ENCODE assay signal across 33 mouse cellular contexts in genomic region chr16:10911061-10911460, GRCm38 (mm10).
"Had no signal": no experiment of that assay in that cellular context is flagged by ENCODE, and none has a peak within 500 bp of the region (broad histone marks: within the 10 kb centered on the region; RNA-seq: fewer than 3 reads in every experiment).

No protein-coding gene starts in this region.

- H3K27ac ChIP-seq: limb, embryonic 12.5 days; limb, embryonic 13.5 days; limb, embryonic 15.5 days; liver, embryonic 12.5 days; liver, embryonic 13.5 days; liver, embryonic 14.5 days; liver, embryonic 15.5 days; lung, embryonic 15.5 days; macrophage; midbrain, embryonic 10.5 days; midbrain, embryonic 12.5 days; midbrain, embryonic 13.5 days; midbrain, embryonic 15.5 days; neural tube, embryonic 12.5 days; neural tube, embryonic 13.5 days had no signal

- DNase-seq: left cerebral cortex, postnatal 4 days; liver; liver, embryonic 13.5 days; liver, postnatal 0 days; lung, adult 18-20 months; lung, adult 2 months; lung, postnatal 10 days; lung, postnatal 14 days; lung, postnatal 36 days; lung, postnatal 4 days; midbrain, embryonic 14.5 days had no signal

- H3K4me1 ChIP-seq: liver, embryonic 13.5 days; liver, embryonic 15.5 days; midbrain, embryonic 10.5 days; midbrain, embryonic 12.5 days; midbrain, embryonic 13.5 days; midbrain, embryonic 15.5 days; neural tube, embryonic 12.5 days; neural tube, embryonic 13.5 days had no signal

- H3K27me3 ChIP-seq: limb, embryonic 12.5 days; limb, embryonic 13.5 days; limb, embryonic 15.5 days; liver, embryonic 13.5 days; liver, embryonic 15.5 days; lung, embryonic 15.5 days; midbrain, embryonic 12.5 days; midbrain, embryonic 13.5 days; midbrain, embryonic 15.5 days; neural tube, embryonic 12.5 days; neural tube, embryonic 13.5 days had no signal

- H3K9me3 ChIP-seq: limb, embryonic 10.5 days; limb, embryonic 12.5 days; limb, embryonic 15.5 days; liver, embryonic 12.5 days; liver, embryonic 13.5 days; liver, embryonic 15.5 days; lung, embryonic 15.5 days; midbrain, embryonic 12.5 days; midbrain, embryonic 13.5 days; midbrain, embryonic 15.5 days; neural tube, embryonic 12.5 days; neural tube, embryonic 13.5 days had no signal

- H3K9ac ChIP-seq: limb, embryonic 12.5 days; limb, embryonic 13.5 days; limb, embryonic 15.5 days; liver, embryonic 12.5 days; liver, embryonic 13.5 days; liver, embryonic 14.5 days; liver, embryonic 15.5 days; liver, postnatal 0 days; lung, embryonic 14.5 days; lung, embryonic 15.5 days; midbrain, embryonic 12.5 days; midbrain, embryonic 13.5 days; midbrain, embryonic 15.5 days; neural tube, embryonic 12.5 days; neural tube, embryonic 13.5 days had no signal

- H3K4me3 ChIP-seq: limb, embryonic 10.5 days; limb, embryonic 12.5 days; limb, embryonic 13.5 days; limb, embryonic 15.5 days; liver, embryonic 12.5 days; liver, embryonic 13.5 days; liver, embryonic 15.5 days; lung, embryonic 15.5 days; megakaryocyte, embryonic 14.5 days; midbrain, embryonic 10.5 days; midbrain, embryonic 12.5 days; midbrain, embryonic 13.5 days; midbrain, embryonic 15.5 days; myocyte; neural tube, embryonic 12.5 days; neural tube, embryonic 13.5 days had no signal

- ATAC-seq: liver, embryonic 12.5 days; liver, postnatal 0 days; lung, postnatal 0 days; midbrain, embryonic 13.5 days; midbrain, embryonic 15.5 days; midbrain, embryonic 16.5 days had no signal

- H3K4me2 ChIP-seq: limb, embryonic 12.5 days; limb, embryonic 13.5 days; limb, embryonic 15.5 days; liver, embryonic 11.5 days; liver, embryonic 12.5 days; liver, embryonic 13.5 days; liver, embryonic 15.5 days; lung, embryonic 14.5 days; lung, embryonic 15.5 days; midbrain, embryonic 11.5 days; midbrain, embryonic 12.5 days; midbrain, embryonic 13.5 days; midbrain, embryonic 15.5 days; neural tube, embryonic 12.5 days; neural tube, embryonic 13.5 days had no signal

- H3K36me3 ChIP-seq: limb, embryonic 10.5 days; limb, embryonic 12.5 days; limb, embryonic 13.5 days; limb, embryonic 15.5 days; liver, embryonic 12.5 days; liver, embryonic 13.5 days; liver, embryonic 15.5 days; lung, embryonic 15.5 days; midbrain, embryonic 10.5 days; midbrain, embryonic 12.5 days; midbrain, embryonic 13.5 days; midbrain, embryonic 15.5 days; neural tube, embryonic 12.5 days; neural tube, embryonic 13.5 days had no signal
